Mouse (Mus musculus): ENCODE measurements around the gene Adamtsl2. TPM values are rescaled to one million over a fixed set of nuclear protein-coding genes. Genes with fewer than 3 reads are reported as not detected.

Gene Adamtsl2
- total RNA-seq, 2 experiments from 2014 or later = 16.1 to 18.1 TPM

GRCm38 (mm10) chr2:27074804-27075203 lies 4.4 kb upstream of the Adamtsl2 start:
- DNase-seq (ENCODE audit: low spot score in 2 of 2) = no peak

- peak; percentile 47 to 54 for DNase-seq (ENCODE audit: low spot score in 2 of 2)
Observed at GRCm38 (mm10) chr2:27075485-27075884, 3.7 kb upstream of the Adamtsl2 start.

GRCm38 (mm10) chr2:27077655-27078244 lies 1.4 kb upstream of the Adamtsl2 start:
- no peak for DNase-seq (ENCODE audit: low spot score in 2 of 2)

GRCm38 (mm10) chr2:27078312-27078711 lies 867 bp upstream of the Adamtsl2 start:
- DNase-seq (ENCODE audit: low spot score in 2 of 2) = no peak

GRCm38 (mm10) chr2:27079649-27080048 lies 470 bp downstream of the Adamtsl2 start:
- DNase-seq (ENCODE audit: low spot score in 2 of 2) = peak; percentile 41 to 51

- no peak for DNase-seq (ENCODE audit: low spot score in 2 of 2)
Observed at GRCm38 (mm10) chr2:27083761-27084475, 4.7 kb downstream of the Adamtsl2 start.

GRCm38 (mm10) chr2:27084963-27085362 lies 5.8 kb downstream of the Adamtsl2 start:
- DNase-seq (ENCODE audit: low spot score in 2 of 2) = no peak

- DNase-seq (ENCODE audit: low spot score in 2 of 2) = no peak
Observed at GRCm38 (mm10) chr2:27085801-27086200, 6.6 kb downstream of the Adamtsl2 start.

- no peak for DNase-seq (ENCODE audit: low spot score in 2 of 2)
Observed at GRCm38 (mm10) chr2:27086483-27087010, 7.4 kb downstream of the Adamtsl2 start.

- no peak for DNase-seq (ENCODE audit: low spot score in 2 of 2)
Observed at GRCm38 (mm10) chr2:27087581-27087980, 8.4 kb downstream of the Adamtsl2 start.

- DNase-seq (ENCODE audit: low spot score in 2 of 2) = peak in 1 of 2 experiments; percentile 40
Observed at GRCm38 (mm10) chr2:27088071-27088644, 9.0 kb downstream of the Adamtsl2 start.

GRCm38 (mm10) chr2:27088700-27089099 lies 9.5 kb downstream of the Adamtsl2 start:
- no peak for DNase-seq (ENCODE audit: low spot score in 2 of 2)

GRCm38 (mm10) chr2:27089238-27089637 lies 10.1 kb downstream of the Adamtsl2 start:
- DNase-seq (ENCODE audit: low spot score in 2 of 2) = no peak

GRCm38 (mm10) chr2:27095178-27095577 lies 16.0 kb downstream of the Adamtsl2 start:
- DNase-seq (ENCODE audit: low spot score in 2 of 2) = no peak

GRCm38 (mm10) chr2:27096341-27096981 lies 17.3 kb downstream of the Adamtsl2 start:
- no peak for DNase-seq (ENCODE audit: low spot score in 2 of 2)

GRCm38 (mm10) chr2:27097241-27097656 lies 18.1 kb downstream of the Adamtsl2 start:
- no peak for DNase-seq (ENCODE audit: low spot score in 2 of 2)

- peak; percentile 47 to 49 for DNase-seq (ENCODE audit: low spot score in 2 of 2)
Observed at GRCm38 (mm10) chr2:27097776-27098175, 18.6 kb downstream of the Adamtsl2 start.

- DNase-seq (ENCODE audit: low spot score in 2 of 2) = no peak
Observed at GRCm38 (mm10) chr2:27103554-27103953, 24.4 kb downstream of the Adamtsl2 start.

- DNase-seq (ENCODE audit: low spot score in 2 of 2) = no peak
Observed at GRCm38 (mm10) chr2:27106816-27107215, 27.6 kb downstream of the Adamtsl2 start.

- no peak for DNase-seq (ENCODE audit: low spot score in 2 of 2)
Observed at GRCm38 (mm10) chr2:27108144-27108543, 29.0 kb downstream of the Adamtsl2 start.

GRCm38 (mm10) chr2:27109052-27109451 lies 29.9 kb downstream of the Adamtsl2 start:
- no peak for DNase-seq (ENCODE audit: low spot score in 2 of 2)

- no peak for DNase-seq (ENCODE audit: low spot score in 2 of 2)
Observed at GRCm38 (mm10) chr2:27112585-27112984, 33.4 kb downstream of the Adamtsl2 start.
